Mouse (Mus musculus): ENCODE measurements around the gene Usp54. TPM values are rescaled to one million over a fixed set of nuclear protein-coding genes. Genes with fewer than 3 reads are reported as not detected.

Usp54 gene
- 15.3 and 16.6 TPM in 2 replicates for total RNA-seq (2012; rRNA removed)

DNA sequence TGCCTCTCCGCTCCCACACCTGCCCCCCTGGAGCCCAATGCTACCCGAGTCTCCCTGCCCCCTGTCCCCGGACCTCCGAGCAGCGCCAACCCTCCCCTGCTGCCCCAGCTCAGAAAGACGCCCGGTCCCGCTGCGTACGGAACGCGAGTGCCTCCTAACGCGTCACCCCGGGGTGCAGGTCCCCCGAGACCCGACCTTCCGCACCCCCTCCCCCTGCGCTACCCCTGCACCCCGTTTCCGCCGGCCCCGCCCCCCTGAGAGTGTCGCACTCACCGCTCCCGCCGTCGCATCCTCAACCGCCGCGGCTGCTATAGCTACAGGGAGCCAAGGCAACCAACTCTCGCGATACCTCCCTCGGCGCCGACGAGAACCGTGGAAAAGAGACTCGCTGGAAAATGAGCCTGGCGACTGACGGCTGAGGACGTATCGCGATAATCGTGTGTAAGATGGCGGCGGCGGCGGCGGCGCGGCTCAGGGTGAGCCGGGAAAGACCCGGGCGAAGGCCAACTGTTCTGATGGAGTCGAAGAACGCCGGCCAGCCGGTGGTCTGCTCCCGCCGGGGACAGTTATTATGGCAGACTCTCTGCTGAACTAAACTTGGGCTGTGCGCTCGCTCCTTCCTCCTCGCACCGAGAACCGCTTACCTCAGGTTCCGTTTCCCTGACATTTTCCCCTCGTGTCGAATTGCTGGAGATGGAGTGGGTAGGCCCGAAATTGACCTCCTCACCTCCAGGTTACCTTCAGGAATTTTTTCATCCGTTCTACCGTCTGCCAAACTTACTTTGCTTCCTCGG lies at the start of gene Usp54:
TSS of gene Usp54 (minus strand) at position 420 of the 794 bp plus-strand sequence.
- peak; percentile 98 for DNase-seq (ENCODE audit: low read depth, low spot score)
- H3K9ac ChIP-seq (ENCODE audit: insufficient read depth, low read depth, low read length, poor library complexity, severe bottlenecking): peak within 1 kb of the TSS; percentile 96
- H3K27ac ChIP-seq (ENCODE audit: insufficient read depth, low read depth, low read length, poor library complexity, severe bottlenecking): peak within 1 kb of the TSS; percentile 84
- peaks cover 0 to 2% of the 10 kb centered on the region in 2 experiments; a peak in 1 of 4 replicates for H3K4me1 ChIP-seq (ENCODE audit: control insufficient read depth in 2 of 2, insufficient read depth in 2 of 2, low read length in 2 of 2, poor library complexity in 1 of 2)
- peak within 1 kb of the TSS; percentile 75 to 98 for H3K4me3 ChIP-seq (ENCODE audit: insufficient read depth in 1 of 2, low read depth in 1 of 2, low read length in 2 of 2, poor library complexity in 1 of 2, severe bottlenecking in 1 of 2)
- H3K9me3 ChIP-seq (ENCODE audit: control insufficient read depth, insufficient read depth, low read depth, low read length): no peaks in the 10 kb centered on the region
- H3K36me3 ChIP-seq (ENCODE audit: control insufficient read depth, insufficient read depth, low read length, poor library complexity, severe bottlenecking): no peaks in the 10 kb centered on the region
- in situ Hi-C loops (cut with MboI; ENCODE audit: low sequenced_read_pairs in 2 of 2, unreplicated experiment in 2 of 2): loop anchor here in 1 of 2 experiments (5.0 kb wide), 1 partner anchor 36 kb away; no protein-coding TSS in a partner anchor
- TF ChIP-seq ZNF384 (IDR thresholded peaks at IDR 0.05; ENCODE audit: low read depth, low read length) (no peak), CHD2 (IDR thresholded peaks at IDR 0.05; ENCODE audit: low read depth, low read length) (peak; percentile 98)

GRCm38 (mm10) chr14:20689009-20689408 lies 48.1 kb upstream of the Usp54 start:
- Histone ChIP-seq H3K9me3 (ENCODE audit: control insufficient read depth, insufficient read depth, low read depth, low read length) (no peaks in the 10 kb centered on the region), H3K9ac (ENCODE audit: insufficient read depth, low read depth, low read length, poor library complexity, severe bottlenecking) (no peak overlapping the region), H3K4me1 (ENCODE audit: control insufficient read depth in 2 of 2, insufficient read depth in 2 of 2, low read length in 2 of 2, poor library complexity in 1 of 2) (no peaks in the 10 kb centered on the region), H3K4me3 (ENCODE audit: insufficient read depth in 1 of 2, low read depth in 1 of 2, low read length in 2 of 2, poor library complexity in 1 of 2, severe bottlenecking in 1 of 2) (no peak overlapping the region), H3K36me3 (ENCODE audit: control insufficient read depth, insufficient read depth, low read length, poor library complexity, severe bottlenecking) (peaks cover 51% of the 10 kb centered on the region), H3K27ac (ENCODE audit: insufficient read depth, low read depth, low read length, poor library complexity, severe bottlenecking) (no peak overlapping the region)
- no peak for TF ChIP-seq MAFK (IDR thresholded peaks at IDR 0.05; ENCODE audit: insufficient read depth, low read depth, low read length)
- no peak for TF ChIP-seq HCFC1 (IDR thresholded peaks at IDR 0.05; ENCODE audit: borderline replicate concordance, insufficient read depth, low read length)
- TF ChIP-seq ZNF384 (IDR thresholded peaks at IDR 0.05; ENCODE audit: low read depth, low read length): no peak
- no peak for TF ChIP-seq ZC3H11A (IDR thresholded peaks at IDR 0.05; ENCODE audit: borderline replicate concordance, low read depth, low read length)
- no peak for TF ChIP-seq CHD2 (IDR thresholded peaks at IDR 0.05; ENCODE audit: low read depth, low read length)
- in situ Hi-C loops (cut with MboI; ENCODE audit: low sequenced_read_pairs in 2 of 2, unreplicated experiment in 2 of 2): no loop called here
- no peak for DNase-seq (ENCODE audit: low read depth, low spot score)

DNA sequence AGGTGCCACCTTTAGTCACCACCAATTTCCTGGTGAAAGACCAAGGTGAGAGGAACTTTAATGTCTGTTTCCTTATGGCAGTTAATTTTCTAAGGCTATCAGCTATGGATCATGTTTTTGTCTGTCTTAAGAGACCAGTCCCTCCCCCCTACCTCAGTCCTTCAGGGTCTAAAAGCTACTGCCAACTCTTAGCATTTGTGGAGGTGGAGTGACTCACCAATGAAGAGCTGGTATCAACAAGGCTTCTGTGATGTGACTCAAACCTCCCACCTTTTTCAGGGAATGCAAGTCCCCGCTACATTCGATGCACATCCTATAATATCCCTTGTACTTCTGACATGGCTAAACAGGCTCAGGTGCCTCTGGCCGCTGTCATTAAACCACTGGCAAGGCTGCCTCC lies 45.7 kb upstream of the Usp54 start:
- in situ Hi-C loops (cut with MboI; ENCODE audit: low sequenced_read_pairs in 2 of 2, unreplicated experiment in 2 of 2): no loop called here
- no peaks in the 10 kb centered on the region for H3K9me3 ChIP-seq (ENCODE audit: control insufficient read depth, insufficient read depth, low read depth, low read length)
- no peak overlapping the region for H3K9ac ChIP-seq (ENCODE audit: insufficient read depth, low read depth, low read length, poor library complexity, severe bottlenecking)
- peaks cover 51% of the 10 kb centered on the region for H3K36me3 ChIP-seq (ENCODE audit: control insufficient read depth, insufficient read depth, low read length, poor library complexity, severe bottlenecking)
- DNase-seq (ENCODE audit: low read depth, low spot score): no peak
- peaks cover 3% of the 10 kb centered on the region in 2 experiments; a peak in 1 of 4 replicates for H3K4me1 ChIP-seq (ENCODE audit: control insufficient read depth in 2 of 2, insufficient read depth in 2 of 2, low read length in 2 of 2, poor library complexity in 1 of 2)
- H3K4me3 ChIP-seq (ENCODE audit: insufficient read depth in 1 of 2, low read depth in 1 of 2, low read length in 2 of 2, poor library complexity in 1 of 2, severe bottlenecking in 1 of 2): no peak overlapping the region
- no peak overlapping the region for H3K27ac ChIP-seq (ENCODE audit: insufficient read depth, low read depth, low read length, poor library complexity, severe bottlenecking)
- no peak for TF ChIP-seq ZC3H11A (IDR thresholded peaks at IDR 0.05; ENCODE audit: borderline replicate concordance, low read depth, low read length)

GRCm38 (mm10) chr14:20682498-20682897 lies 41.6 kb upstream of the Usp54 start:
- no peak overlapping the region for H3K4me3 ChIP-seq (ENCODE audit: insufficient read depth in 1 of 2, low read depth in 1 of 2, low read length in 2 of 2, poor library complexity in 1 of 2, severe bottlenecking in 1 of 2)
- no peak overlapping the region for H3K27ac ChIP-seq (ENCODE audit: insufficient read depth, low read depth, low read length, poor library complexity, severe bottlenecking)
- TF ChIP-seq MAFK (IDR thresholded peaks at IDR 0.05; ENCODE audit: insufficient read depth, low read depth, low read length): no peak
- no peak for TF ChIP-seq HCFC1 (IDR thresholded peaks at IDR 0.05; ENCODE audit: borderline replicate concordance, insufficient read depth, low read length)
- no peak for TF ChIP-seq CHD2 (IDR thresholded peaks at IDR 0.05; ENCODE audit: low read depth, low read length)
- TF ChIP-seq ZNF384 (IDR thresholded peaks at IDR 0.05; ENCODE audit: low read depth, low read length): no peak
- no peak for TF ChIP-seq ZC3H11A (IDR thresholded peaks at IDR 0.05; ENCODE audit: borderline replicate concordance, low read depth, low read length)
- DNase-seq (ENCODE audit: low read depth, low spot score): no peak
- H3K4me1 ChIP-seq (ENCODE audit: control insufficient read depth in 2 of 2, insufficient read depth in 2 of 2, low read length in 2 of 2, poor library complexity in 1 of 2): peaks cover 3% of the 10 kb centered on the region in 2 experiments; a peak in 1 of 4 replicates
- no peak overlapping the region for H3K9ac ChIP-seq (ENCODE audit: insufficient read depth, low read depth, low read length, poor library complexity, severe bottlenecking)
- no peaks in the 10 kb centered on the region for H3K9me3 ChIP-seq (ENCODE audit: control insufficient read depth, insufficient read depth, low read depth, low read length)
- H3K36me3 ChIP-seq (ENCODE audit: control insufficient read depth, insufficient read depth, low read length, poor library complexity, severe bottlenecking): peaks cover 48% of the 10 kb centered on the region
- in situ Hi-C loops (cut with MboI; ENCODE audit: low sequenced_read_pairs in 2 of 2, unreplicated experiment in 2 of 2): no loop called here

GRCm38 (mm10) chr14:20681742-20682141 lies 40.9 kb upstream of the Usp54 start:
- no peak overlapping the region for H3K4me3 ChIP-seq (ENCODE audit: insufficient read depth in 1 of 2, low read depth in 1 of 2, low read length in 2 of 2, poor library complexity in 1 of 2, severe bottlenecking in 1 of 2)
- in situ Hi-C loops (cut with MboI; ENCODE audit: low sequenced_read_pairs in 2 of 2, unreplicated experiment in 2 of 2): no loop called here
- no peak overlapping the region for H3K9ac ChIP-seq (ENCODE audit: insufficient read depth, low read depth, low read length, poor library complexity, severe bottlenecking)
- DNase-seq (ENCODE audit: low read depth, low spot score): no peak
- peaks cover 3% of the 10 kb centered on the region in 2 experiments; a peak in 1 of 4 replicates for H3K4me1 ChIP-seq (ENCODE audit: control insufficient read depth in 2 of 2, insufficient read depth in 2 of 2, low read length in 2 of 2, poor library complexity in 1 of 2)
- H3K27ac ChIP-seq (ENCODE audit: insufficient read depth, low read depth, low read length, poor library complexity, severe bottlenecking): no peak overlapping the region
- peaks cover 46% of the 10 kb centered on the region for H3K36me3 ChIP-seq (ENCODE audit: control insufficient read depth, insufficient read depth, low read length, poor library complexity, severe bottlenecking)
- TF ChIP-seq HCFC1 (IDR thresholded peaks at IDR 0.05; ENCODE audit: borderline replicate concordance, insufficient read depth, low read length) (no peak), CHD2 (IDR thresholded peaks at IDR 0.05; ENCODE audit: low read depth, low read length) (no peak), MAFK (IDR thresholded peaks at IDR 0.05; ENCODE audit: insufficient read depth, low read depth, low read length) (peak; percentile 72), ZC3H11A (IDR thresholded peaks at IDR 0.05; ENCODE audit: borderline replicate concordance, low read depth, low read length) (no peak)
- H3K9me3 ChIP-seq (ENCODE audit: control insufficient read depth, insufficient read depth, low read depth, low read length): no peaks in the 10 kb centered on the region
